Mouse (Mus musculus): Measurements from ENCODE around the gene Rxfp1.
"Not testable (repeated sequence)": the region's sequence is repeated elsewhere in the genome, so short reads cannot be mapped to it uniquely, and the experiment has no call there.

Rxfp1 gene

GRCm38 (mm10) chr3:79737780-79738179, at the start of gene Rxfp1:
Gene Rxfp1, minus strand, starts transcription at chr3:79737880.
- DNase-seq (ENCODE audit: extremely low spot score), result no peak

- DNase-seq (ENCODE audit: extremely low spot score), result no peak
Observed at GRCm38 (mm10) chr3:79784362-79784736, 46.7 kb upstream of the Rxfp1 start.

- DNase-seq (ENCODE audit: extremely low spot score), result peak; percentile 32
Observed at GRCm38 (mm10) chr3:79783630-79784361, 46.1 kb upstream of the Rxfp1 start.

GRCm38 (mm10) chr3:79772701-79773100, 35.0 kb upstream of the Rxfp1 start:
- no peak for DNase-seq (ENCODE audit: extremely low spot score)

- DNase-seq (ENCODE audit: extremely low spot score), result no peak
Observed at GRCm38 (mm10) chr3:79753736-79754135, 16.1 kb upstream of the Rxfp1 start.

GRCm38 (mm10) chr3:79746585-79746984, 8.9 kb upstream of the Rxfp1 start:
- DNase-seq (ENCODE audit: extremely low spot score), result no peak

- DNase-seq (ENCODE audit: extremely low spot score), result no peak
Observed at GRCm38 (mm10) chr3:79745101-79745500, 7.4 kb upstream of the Rxfp1 start.

- DNase-seq (ENCODE audit: extremely low spot score), result no peak
Observed at GRCm38 (mm10) chr3:79744415-79744814, 6.7 kb upstream of the Rxfp1 start.

- no peak for DNase-seq (ENCODE audit: extremely low spot score)
Observed at GRCm38 (mm10) chr3:79740351-79740750, 2.7 kb upstream of the Rxfp1 start.

GRCm38 (mm10) chr3:79738451-79738850, 771 bp upstream of the Rxfp1 start:
- DNase-seq (ENCODE audit: extremely low spot score), result no peak

- DNase-seq (ENCODE audit: extremely low spot score), result no peak
Observed at GRCm38 (mm10) chr3:79726506-79727075, 11.1 kb downstream of the Rxfp1 start.

- DNase-seq (ENCODE audit: extremely low spot score), result no peak
Observed at GRCm38 (mm10) chr3:79720756-79721484, 16.8 kb downstream of the Rxfp1 start.

- DNase-seq (ENCODE audit: extremely low spot score), result no peak
Observed at GRCm38 (mm10) chr3:79706436-79706835, 31.2 kb downstream of the Rxfp1 start.

- DNase-seq (ENCODE audit: extremely low spot score), result no peak
Observed at GRCm38 (mm10) chr3:79703135-79703534, 34.5 kb downstream of the Rxfp1 start.

GRCm38 (mm10) chr3:79691957-79692356, 45.7 kb downstream of the Rxfp1 start:
- DNase-seq (ENCODE audit: extremely low spot score), result no peak

- DNase-seq (ENCODE audit: extremely low spot score), result no peak
Observed at GRCm38 (mm10) chr3:79690111-79690651, 47.5 kb downstream of the Rxfp1 start.

- DNase-seq (ENCODE audit: extremely low spot score), result not testable (repeated sequence)
Observed at GRCm38 (mm10) chr3:79688101-79688500, 49.6 kb downstream of the Rxfp1 start.

GRCm38 (mm10) chr3:79683529-79683928, 54.2 kb downstream of the Rxfp1 start:
- DNase-seq (ENCODE audit: extremely low spot score), result no peak

- DNase-seq (ENCODE audit: extremely low spot score), result no peak
Observed at GRCm38 (mm10) chr3:79682351-79683132, 55.1 kb downstream of the Rxfp1 start.

- DNase-seq (ENCODE audit: extremely low spot score), result no peak
Observed at GRCm38 (mm10) chr3:79676411-79676810, 61.3 kb downstream of the Rxfp1 start.

- no peak for DNase-seq (ENCODE audit: extremely low spot score)
Observed at GRCm38 (mm10) chr3:79674641-79675040, 63.0 kb downstream of the Rxfp1 start.

GRCm38 (mm10) chr3:79673082-79673481, 64.6 kb downstream of the Rxfp1 start:
- DNase-seq (ENCODE audit: extremely low spot score), result peak; percentile 43

Measured in embryo, embryonic 9.5 days (tissue).